Mouse (Mus musculus): ENCODE measurements at regions not wholly inside any gene's neighbourhood (a gene's known extent, or its start where the extent isn't known, plus 50 kb on each side); places are given as distances from the start of the nearest gene placed in this dataset.

DNA sequence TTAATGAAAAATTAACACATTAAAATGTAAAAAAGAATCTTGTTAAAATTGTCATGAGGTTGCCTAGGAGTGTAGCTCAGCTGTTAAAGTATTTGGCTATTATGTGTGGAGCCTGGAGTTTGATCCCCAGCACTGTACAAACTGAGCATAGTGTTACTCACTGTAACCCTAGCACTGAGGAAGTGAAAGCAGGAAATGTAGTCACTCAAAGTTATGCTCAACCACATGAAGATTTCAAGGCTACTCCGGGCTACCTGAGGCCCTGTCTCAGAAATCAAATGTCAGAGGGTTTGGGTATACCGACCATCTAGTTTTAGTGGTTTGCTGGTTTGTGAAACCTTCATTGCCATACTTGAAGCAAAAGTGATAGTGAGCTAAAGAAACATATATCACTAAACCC, 287.2 kb downstream of the Sim1 start:
- no peak for TF ChIP-seq CTCF (IDR thresholded peaks at IDR 0.05; ENCODE audit: low read depth, low read length)
- TF ChIP-seq POLR2A (IDR thresholded peaks at IDR 0.05; ENCODE audit: insufficient read depth, low read length), result no peak
